Mouse (Mus musculus): ENCODE measurements at regions not wholly inside any gene's neighbourhood (a gene's known extent, or its start where the extent isn't known, plus 50 kb on each side); places are given as distances from the start of the nearest gene placed in this dataset.

DNA sequence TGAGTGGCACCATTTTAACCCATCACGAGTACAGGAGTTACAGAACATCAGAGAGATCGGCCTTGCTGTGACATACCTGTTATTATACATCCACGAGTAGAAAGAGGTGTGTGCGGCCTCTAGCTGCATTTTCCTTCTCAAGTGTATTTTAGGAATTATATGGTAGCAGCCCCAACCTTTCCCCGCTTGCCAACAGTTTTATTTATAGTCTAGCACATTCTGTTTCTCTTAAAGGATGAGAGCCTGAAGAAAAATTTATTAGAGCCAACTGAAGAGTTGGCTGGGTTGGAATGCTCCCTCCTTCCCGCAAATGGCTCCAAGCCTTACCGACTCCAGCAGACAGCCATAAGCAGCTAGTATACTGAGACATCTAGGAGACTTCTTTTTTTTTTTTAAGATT lies 67.0 kb upstream of the Frmd4b start:
- TF ChIP-seq USF1 (IDR thresholded peaks at IDR 0.05; ENCODE audit: low read depth): no peak
- H3K79me2 ChIP-seq (ENCODE audit: control insufficient read depth, insufficient read depth): no peaks in the 10 kb centered on the region
- H3K27me3 ChIP-seq (ENCODE audit: control insufficient read depth, insufficient read depth, insufficient read length): no peaks in the 10 kb centered on the region
- no peaks in the 10 kb centered on the region for H3K36me3 ChIP-seq (ENCODE audit: control insufficient read depth, insufficient read depth)
- no peaks in the 10 kb centered on the region for H3K79me3 ChIP-seq (ENCODE audit: low read depth)
- no peak overlapping the region for H3K4me3 ChIP-seq (ENCODE audit: insufficient read depth, poor library complexity, severe bottlenecking)
- no peak overlapping the region for H3ac ChIP-seq (ENCODE audit: control insufficient read depth, insufficient read length, low read depth)

GRCm38 (mm10) chr6:97682213-97682612 lies 64.9 kb upstream of the Frmd4b start:
- H3K27me3 ChIP-seq (ENCODE audit: control insufficient read depth, insufficient read depth, insufficient read length): no peaks in the 10 kb centered on the region
- H3K79me3 ChIP-seq (ENCODE audit: low read depth): no peaks in the 10 kb centered on the region
- H3K36me3 ChIP-seq (ENCODE audit: control insufficient read depth, insufficient read depth): no peaks in the 10 kb centered on the region
- TF ChIP-seq MAX (IDR thresholded peaks at IDR 0.05) (no peak), FOSL1 (IDR thresholded peaks at IDR 0.05; ENCODE audit: insufficient read depth, low read length, poor library complexity, severe bottlenecking) (no peak), CEBPB (IDR thresholded peaks at IDR 0.05; ENCODE audit: low read depth) (no peak), USF1 (IDR thresholded peaks at IDR 0.05; ENCODE audit: low read depth) (no peak), MYOG (IDR thresholded peaks at IDR 0.05; ENCODE audit: control insufficient read depth, extremely low read depth, insufficient read length) (no peak), CTCF (IDR thresholded peaks at IDR 0.05; ENCODE audit: control insufficient read depth, insufficient read depth, insufficient read length) (no peak), MYOD1 (IDR thresholded peaks at IDR 0.05; ENCODE audit: control insufficient read depth, insufficient read length, low read depth) (no peak)
- H3K79me2 ChIP-seq (ENCODE audit: control insufficient read depth, insufficient read depth): no peaks in the 10 kb centered on the region
- no peak overlapping the region for H3K4me3 ChIP-seq (ENCODE audit: insufficient read depth, poor library complexity, severe bottlenecking)
- no peak overlapping the region for H3ac ChIP-seq (ENCODE audit: control insufficient read depth, insufficient read length, low read depth)

DNA sequence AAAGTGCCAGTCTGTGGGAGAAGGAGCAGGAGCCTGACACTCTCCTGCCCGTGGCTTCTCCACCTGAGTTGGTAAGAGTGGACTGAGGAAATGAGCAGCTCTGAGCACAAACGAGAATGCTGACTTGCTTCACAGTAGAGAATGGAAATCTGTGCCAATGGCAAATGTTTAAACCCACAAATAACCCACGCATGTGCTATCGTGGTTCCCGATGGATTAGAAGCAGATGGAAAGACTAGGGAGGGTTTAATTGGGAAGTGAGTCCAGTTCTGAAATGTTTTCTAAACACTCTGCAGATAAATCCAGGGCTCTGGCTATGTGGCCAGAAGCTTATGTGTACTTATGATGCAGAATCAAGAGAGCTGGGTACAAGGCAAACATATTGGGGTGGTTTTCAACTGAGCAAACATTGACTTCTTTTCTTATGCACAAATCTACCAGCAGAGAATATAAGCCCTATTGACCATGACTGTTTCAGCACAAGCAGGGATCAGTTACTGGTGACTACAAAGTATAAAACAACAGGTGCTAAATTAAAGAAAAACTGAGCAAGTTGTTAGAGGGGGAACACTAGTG lies 57.9 kb upstream of the Frmd4b start:
- no peaks in the 10 kb centered on the region for H3K27me3 ChIP-seq (ENCODE audit: control insufficient read depth, insufficient read depth, insufficient read length)
- no peak for TF ChIP-seq FOSL1 (IDR thresholded peaks at IDR 0.05; ENCODE audit: insufficient read depth, low read length, poor library complexity, severe bottlenecking)
- TF ChIP-seq CTCF (IDR thresholded peaks at IDR 0.05; ENCODE audit: control insufficient read depth, insufficient read depth, insufficient read length): no peak
- no peak for TF ChIP-seq USF1 (IDR thresholded peaks at IDR 0.05; ENCODE audit: low read depth)
- no peak for TF ChIP-seq MYOD1 (IDR thresholded peaks at IDR 0.05; ENCODE audit: control insufficient read depth, insufficient read length, low read depth)
- TF ChIP-seq MYOG (IDR thresholded peaks at IDR 0.05; ENCODE audit: control insufficient read depth, extremely low read depth, insufficient read length): no peak
- no peak for TF ChIP-seq CEBPB (IDR thresholded peaks at IDR 0.05; ENCODE audit: low read depth)
- TF ChIP-seq MAX (IDR thresholded peaks at IDR 0.05): no peak
- H3K36me3 ChIP-seq (ENCODE audit: control insufficient read depth, insufficient read depth): no peaks in the 10 kb centered on the region
- H3K79me2 ChIP-seq (ENCODE audit: control insufficient read depth, insufficient read depth): no peaks in the 10 kb centered on the region
- no peak overlapping the region for H3K4me3 ChIP-seq (ENCODE audit: insufficient read depth, poor library complexity, severe bottlenecking)
- H3K79me3 ChIP-seq (ENCODE audit: low read depth): no peaks in the 10 kb centered on the region
- H3ac ChIP-seq (ENCODE audit: control insufficient read depth, insufficient read length, low read depth): no peak overlapping the region

DNA sequence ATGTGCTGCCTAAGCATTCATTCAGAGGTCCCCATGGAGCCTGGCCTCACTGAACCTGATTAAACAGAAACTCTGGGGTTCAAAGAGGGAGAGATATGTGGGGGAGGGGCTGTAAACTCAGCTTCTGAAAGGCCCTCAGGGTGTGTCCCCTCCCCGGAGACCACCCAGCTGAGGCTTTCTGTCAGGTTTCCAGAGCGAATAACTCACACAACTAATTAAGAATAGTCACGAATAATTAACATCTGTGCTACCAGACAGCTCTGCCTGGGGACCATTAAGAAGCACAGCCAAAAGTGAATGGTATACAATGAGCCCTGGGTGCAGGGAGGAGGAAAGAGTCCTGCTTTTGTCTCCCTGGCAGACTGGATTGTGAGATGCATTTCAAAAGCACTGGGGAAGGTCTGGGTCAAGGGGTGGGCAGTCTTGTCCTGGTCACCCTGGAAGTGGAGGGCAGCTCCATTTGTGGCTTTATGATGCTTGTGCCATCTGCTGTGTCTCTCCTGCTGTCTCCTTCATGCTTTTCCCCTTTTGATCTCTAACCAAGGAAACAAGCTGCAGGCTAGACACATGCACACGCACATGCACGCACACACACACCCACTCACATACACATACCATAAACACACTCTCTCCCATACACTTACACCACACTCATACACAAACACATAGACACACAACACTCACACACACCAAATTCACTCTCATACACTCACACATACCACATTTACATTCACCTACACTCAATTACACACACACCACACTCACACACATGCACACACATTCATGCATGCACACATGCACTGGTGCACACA lies 49.7 kb upstream of the Frmd4b start:
- Histone ChIP-seq H3K4me3 (ENCODE audit: insufficient read depth, poor library complexity, severe bottlenecking) (no peak overlapping the region), H3K79me2 (ENCODE audit: control insufficient read depth, insufficient read depth) (no peaks in the 10 kb centered on the region), H3K27me3 (ENCODE audit: control insufficient read depth, insufficient read depth, insufficient read length) (no peaks in the 10 kb centered on the region), H3K79me3 (ENCODE audit: low read depth) (no peaks in the 10 kb centered on the region), H3K36me3 (ENCODE audit: control insufficient read depth, insufficient read depth) (no peaks in the 10 kb centered on the region), H3ac (ENCODE audit: control insufficient read depth, insufficient read length, low read depth) (no peak overlapping the region)
- TF ChIP-seq MYOD1 (IDR thresholded peaks at IDR 0.05; ENCODE audit: control insufficient read depth, insufficient read length, low read depth) (no peak), FOSL1 (IDR thresholded peaks at IDR 0.05; ENCODE audit: insufficient read depth, low read length, poor library complexity, severe bottlenecking) (no peak), CTCF (IDR thresholded peaks at IDR 0.05; ENCODE audit: control insufficient read depth, insufficient read depth, insufficient read length) (no peak), CEBPB (IDR thresholded peaks at IDR 0.05; ENCODE audit: low read depth) (no peak), USF1 (IDR thresholded peaks at IDR 0.05; ENCODE audit: low read depth) (no peak), MYOG (IDR thresholded peaks at IDR 0.05; ENCODE audit: control insufficient read depth, extremely low read depth, insufficient read length) (no peak), MAX (IDR thresholded peaks at IDR 0.05) (no peak)

All from C2C12 (cell line).